Comparison of ENCODE assay signal across 8 mouse cellular contexts in genomic region chr17:46327906-46328534, GRCm38 (mm10). TPM values are rescaled to one million over a fixed set of nuclear protein-coding genes. Genes with fewer than 3 reads are reported as not detected.
DNase-seq lines count a peak whose midpoint lies in the region; ATAC-seq and TF ChIP-seq lines count a peak whose summit lies in the region.

Gene Abcc10 (minus strand): TSS chr17:46328352.

- peaks cover 23% of the 10 kb centered on the region for H3K36me3 ChIP-seq in G1E (replicated peaks)
- H3K36me3 ChIP-seq in forebrain, embryonic 16.5 days (ENCODE audit: control insufficient read depth, insufficient read depth), result no peaks in the 10 kb centered on the region
- no peaks in the 10 kb centered on the region for H3K36me3 ChIP-seq in lung, embryonic 14.5 days (ENCODE audit: insufficient read depth)
- no peaks in the 10 kb centered on the region for H3K36me3 ChIP-seq in thymus, adult 2 months (ENCODE audit: control insufficient read depth, insufficient read depth, low read length)

- peak; percentile 98 for DNase-seq in G1E (ENCODE audit: low spot score)
- peak; percentile 95 to 98 for DNase-seq in cerebellum, adult 18-20 months
- peak; percentile 96 to 97 for DNase-seq in heart, postnatal 36 days
- DNase-seq in layer of hippocampus, adult 2 months (ENCODE audit: low spot score in 2 of 2), result peak; percentile 96
- peak; percentile 99 for DNase-seq in lung, embryonic 14.5 days
- DNase-seq in thymus, adult 2 months, result peak; percentile 99

- H3K4me3 ChIP-seq in G1E (ENCODE audit: low read depth, low read length), result peak within 1 kb of the TSS; percentile 98
- H3K4me3 ChIP-seq in forebrain, embryonic 16.5 days (replicated peaks; ENCODE audit: low read length), result peak within 1 kb of the TSS; percentile 82
- peak within 1 kb of the TSS; percentile 84 for H3K4me3 ChIP-seq in layer of hippocampus, adult 2 months
- peak within 1 kb of the TSS; percentile 69 for H3K4me3 ChIP-seq in lung, embryonic 14.5 days (ENCODE audit: low read depth, low read length)
- peak within 1 kb of the TSS; percentile 64 for H3K4me3 ChIP-seq in olfactory bulb, adult 2 months (ENCODE audit: insufficient read depth, low read depth, low read length)
- H3K4me3 ChIP-seq in thymus, adult 2 months (ENCODE audit: control insufficient read depth, insufficient read depth, low read length), result peak within 1 kb of the TSS; percentile 83

- ATAC-seq in G1E (ENCODE audit: extremely low read depth, insufficient number of reproducible peaks, low FRiP score, poor library complexity, severe bottlenecking), result peak; percentile 98
- peak; percentile 99 for ATAC-seq in forebrain, embryonic 16.5 days
- ATAC-seq in lung, embryonic 14.5 days (ENCODE audit: insufficient read depth), result peak; percentile 99

- WGBS in forebrain, embryonic 16.5 days, result under 1% methylated on average over 40 of the region's 40 CpGs
- under 1% methylated on average over 40 of the region's 40 CpGs for WGBS in lung, embryonic 14.5 days
- WGBS in olfactory bulb, adult 2 months, result under 1% methylated on average over 40 of the region's 40 CpGs
- WGBS in thymus, adult 2 months, result under 1% methylated on average over 40 of the region's 40 CpGs

- intact Hi-C loops in heart, postnatal 36 days (cut with DNase I), result loop anchor here (2.0 kb wide), 1 partner anchor 55 kb away; the partner anchor contains the start of gene Zfp318

- peak within 1 kb of the TSS; percentile 87 for H3K4me2 ChIP-seq in forebrain, embryonic 16.5 days (ENCODE audit: low read length)
- H3K4me2 ChIP-seq in lung, embryonic 14.5 days, result peak within 1 kb of the TSS; percentile 85

- H3K4me1 ChIP-seq in G1E (ENCODE audit: insufficient read depth, low read depth, low read length), result peaks cover 31% of the 10 kb centered on the region
- peaks cover 10% of the 10 kb centered on the region for H3K4me1 ChIP-seq in forebrain, embryonic 16.5 days (replicated peaks; ENCODE audit: control insufficient read depth, insufficient read depth, low read length)
- no peaks in the 10 kb centered on the region for H3K4me1 ChIP-seq in lung, embryonic 14.5 days (ENCODE audit: insufficient read depth)
- 0 out of 2 replicates have a peak, but pooled peaks cover 2% of the 10 kb centered on the region for H3K4me1 ChIP-seq in olfactory bulb, adult 2 months (ENCODE audit: control insufficient read depth, insufficient read depth, low read length)
- 0 out of 2 replicates have a peak, but pooled peaks cover 2% of the 10 kb centered on the region for H3K4me1 ChIP-seq in thymus, adult 2 months (replicated peaks; ENCODE audit: control insufficient read depth, insufficient read depth, low read length)

- no peaks in the 10 kb centered on the region for H3K9me3 ChIP-seq in G1E (replicated peaks)
- no peaks in the 10 kb centered on the region for H3K9me3 ChIP-seq in forebrain, embryonic 16.5 days (ENCODE audit: control insufficient read depth, low read length)
- no peaks in the 10 kb centered on the region for H3K9me3 ChIP-seq in lung, embryonic 14.5 days (ENCODE audit: low read depth, low read length)

- peak within 1 kb of the TSS; percentile 92 for H3K9ac ChIP-seq in forebrain, embryonic 16.5 days (replicated peaks; ENCODE audit: low read depth, low read length)
- peak within 1 kb of the TSS; percentile 71 for H3K9ac ChIP-seq in lung, embryonic 14.5 days

- no peaks in the 10 kb centered on the region for H3K27me3 ChIP-seq in G1E (ENCODE audit: insufficient read depth, low read length)
- no peaks in the 10 kb centered on the region for H3K27me3 ChIP-seq in forebrain, embryonic 16.5 days (replicated peaks; ENCODE audit: control insufficient read depth, insufficient read depth, low read length)
- H3K27me3 ChIP-seq in lung, embryonic 14.5 days (ENCODE audit: insufficient read depth, low read length), result no peaks in the 10 kb centered on the region
- H3K27me3 ChIP-seq in thymus, adult 2 months (ENCODE audit: control insufficient read depth, insufficient read depth, low read length), result no peaks in the 10 kb centered on the region

- TF ChIP-seq CTCF in G1E (IDR thresholded peaks at IDR 0.05; ENCODE audit: low read depth, low read length), result no peak
- peak; percentile 65 for TF ChIP-seq CTCF in layer of hippocampus, adult 2 months (conservative IDR thresholded peaks at IDR 0.05)
- TF ChIP-seq CTCF in lung, embryonic 14.5 days (IDR thresholded peaks at IDR 0.05; ENCODE audit: low read depth), result peak; percentile 54
- TF ChIP-seq CTCF in olfactory bulb, adult 2 months (IDR thresholded peaks at IDR 0.05; ENCODE audit: insufficient read depth, low read depth, low read length), result 0 out of 2 replicates have a peak, but pooled peaks have one; percentile 31
- TF ChIP-seq CTCF in thymus, adult 2 months (IDR thresholded peaks at IDR 0.05; ENCODE audit: borderline replicate concordance, control insufficient read depth, extremely low read depth, insufficient read depth, low read length, poor library complexity), result peak; percentile 57; the same call in 1 of the 2 replicates

- peak; percentile 68 for TF ChIP-seq POLR2A in olfactory bulb, adult 2 months (IDR thresholded peaks at IDR 0.05; ENCODE audit: insufficient read depth, low read depth, low read length)
- peak; percentile 94 for TF ChIP-seq POLR2A in thymus, adult 2 months (IDR thresholded peaks at IDR 0.05; ENCODE audit: control insufficient read depth, extremely low read depth, insufficient read depth, low read length, poor library complexity)

- peak within 1 kb of the TSS; percentile 89 for H3K27ac ChIP-seq in forebrain, embryonic 16.5 days (ENCODE audit: low read length)
- peak within 1 kb of the TSS; percentile 94 for H3K27ac ChIP-seq in layer of hippocampus, adult 2 months
- peak within 1 kb of the TSS; percentile 93 for H3K27ac ChIP-seq in lung, embryonic 14.5 days (ENCODE audit: low read depth)
- H3K27ac ChIP-seq in olfactory bulb, adult 2 months (ENCODE audit: insufficient read depth, low read depth, low read length), result peak within 1 kb of the TSS; percentile 81
- peak within 1 kb of the TSS; percentile 76 for H3K27ac ChIP-seq in thymus, adult 2 months (ENCODE audit: control insufficient read depth, insufficient read depth, low read length)

RNA-seq across cellular contexts. Expression of gene Abcc10, which starts in this region (rescaled TPM):
- total RNA-seq in G1E (2014; fragmentation: Nextera tagmentation) (8.6 and 9.4 TPM in 2 replicates), G1E (2017) (3.1 and 3.8 TPM in 2 replicates)
- polyA plus RNA-seq in G1E (2012), result 11.6 and 11.7 TPM in 2 replicates
- polyA plus RNA-seq in forebrain, embryonic 16.5 days (2015; fragmentation: Nextera tagmentation; extraction: Ambion mirVana), result 7.2 and 8.1 TPM in 2 replicates
- 1 to 10 TPM; 3.8 to 4.9 TPM for total RNA-seq in heart, postnatal 36 days (2021)
- total RNA-seq in layer of hippocampus, adult 2 months (2021), result 1 to 10 TPM; 8.9 to 9.7 TPM
- polyA plus RNA-seq in lung, embryonic 14.5 days (2014; fragmentation: Nextera tagmentation; extraction: Ambion mirVana), result 4.7 and 5.5 TPM in 2 replicates
- not detected in 2 replicates for polyA plus RNA-seq in olfactory bulb, adult 2 months (2012; ENCODE audit: insufficient read depth, insufficient read length, low replicate concordance, missing spikeins)
- 31.8 and 33.4 TPM in 2 replicates for polyA plus RNA-seq in thymus, adult 2 months (2012; rRNA removed)

Comparison
In these comparisons a context has a peak if more than half of its experiments do, and no peak if none do; other contexts are left out.
1. Peak in every context shown above with its lines: DNase-seq, ATAC-seq, H3K4me3 ChIP-seq and H3K27ac ChIP-seq.